Mouse (Mus musculus) neural tube, embryonic 14.5 days (tissue): ENCODE results near the gene 9230112D13Rik. TPM values are rescaled to one million over a fixed set of nuclear protein-coding genes. Genes with fewer than 3 reads are reported as not detected.

Source experiments
- ATAC-seq: fragments of 200-750 bp; cut with Nextera tagmentation; 2 replicates; pipeline ENCODE4 v1.8.0; 2017; ENCODE audit warnings: low read depth, mild to moderate bottlenecking, moderate TSS enrichment, moderate library complexity
- H3K27ac ChIP-seq: fragments of 300-500 bp; sonication (generic); 2 replicates; pipeline ENCODE4 v1.5.1; 2014; ENCODE audit warnings: low read depth, mild to moderate bottlenecking, control low read depth, low read length, moderate library complexity, mixed read lengths
- H3K27me3 ChIP-seq: fragments of 300-500 bp; sonication (generic); 2 replicates; pipeline ENCODE4 v1.6.1; 2014; ENCODE audit warnings: low read length; ENCODE audit not compliant: control insufficient read depth, insufficient read depth
- H3K36me3 ChIP-seq: fragments of 300-500 bp; sonication (generic); 2 replicates; pipeline ENCODE4 v1.6.1; 2014; ENCODE audit warnings: low read length, mixed read lengths; ENCODE audit not compliant: control insufficient read depth, insufficient read depth
- H3K4me1 ChIP-seq: fragments of 300-500 bp; sonication (generic); 2 replicates; pipeline ENCODE4 v1.6.1; 2014; ENCODE audit warnings: low read length; ENCODE audit not compliant: control insufficient read depth, insufficient read depth
- H3K4me2 ChIP-seq: fragments of 300-500 bp; sonication (generic); 2 replicates; pipeline ENCODE4 v1.6.1; 2014; ENCODE audit warnings: mild to moderate bottlenecking, low read depth, low read length, control low read depth
- H3K4me3 ChIP-seq: fragments of 300-500 bp; sonication (generic); 2 replicates; pipeline ENCODE4 v1.5.1; 2014; ENCODE audit warnings: low read depth, low read length, control low read depth, mixed read lengths
- H3K9ac ChIP-seq: fragments of 300-500 bp; sonication (generic); replicated peaks from 2 replicates; pipeline ENCODE4 v1.6.1; 2014; ENCODE audit warnings: low read depth, mild to moderate bottlenecking, control low read depth, low read length, mixed read lengths
- H3K9me3 ChIP-seq: fragments of 300-500 bp; sonication (generic); 2 replicates; pipeline ENCODE4 v1.6.1; 2016; ENCODE audit warnings: low read length; ENCODE audit not compliant: control insufficient read depth
- WGBS: fragments of 180-500 bp; shearing (Covaris S2); extraction: QIAGEN DNeasy Blood & Tissue Kit; methylation state at CpG from one replicate; pipeline ENCODE4 v1.1.7; 2014; 5-methylcytosine and 5-hydroxymethylcytosine counted together
- polyA plus RNA-seq: library from polyadenylated mRNA; unstranded; fragments of >200 nt; fragmentation: Nextera tagmentation; extraction: Ambion mirVana; gene quantifications from 2 replicates; pipeline ENCODE4 v1.2.1, GENCODE M21; 2014

9230112D13Rik gene
- polyA plus RNA-seq, 1 experiment from 2014 or later, result not detected

GRCm38 (mm10) chr14:34499664-34500063 is 22.9 kb downstream of the 9230112D13Rik start:
- no peaks in the 10 kb centered on the region for H3K36me3 ChIP-seq
- H3K27ac ChIP-seq, result no peak overlapping the region
- H3K27me3 ChIP-seq, result no peaks in the 10 kb centered on the region
- WGBS, result 70% methylated on average over 4 of the region's 4 CpGs
- H3K4me3 ChIP-seq, result peak overlapping the region; percentile 4; the same call in 1 of the 2 replicates
- no peaks in the 10 kb centered on the region for H3K9me3 ChIP-seq
- no peak overlapping the region for H3K9ac ChIP-seq
- no peak for ATAC-seq
- H3K4me2 ChIP-seq, result peak overlapping the region; percentile 59; the same call in 1 of the 2 replicates
- peaks cover 23% of the 10 kb centered on the region; the same call in 1 of the 2 replicates for H3K4me1 ChIP-seq

GRCm38 (mm10) chr14:34497346-34497745 is 25.3 kb downstream of the 9230112D13Rik start:
- H3K36me3 ChIP-seq, result no peaks in the 10 kb centered on the region
- no peak for ATAC-seq
- H3K4me1 ChIP-seq, result peaks cover 19% of the 10 kb centered on the region; the same call in 1 of the 2 replicates
- no peaks in the 10 kb centered on the region for H3K9me3 ChIP-seq
- no peak overlapping the region for H3K27ac ChIP-seq
- no peak overlapping the region for H3K4me2 ChIP-seq
- WGBS, result 87% methylated on average over 3 of the region's 3 CpGs
- no peak overlapping the region for H3K9ac ChIP-seq
- H3K27me3 ChIP-seq, result no peaks in the 10 kb centered on the region
- no peak overlapping the region for H3K4me3 ChIP-seq

- ATAC-seq, result no peak
- Histone ChIP-seq H3K9me3 (no peaks in the 10 kb centered on the region), H3K4me2 (no peak overlapping the region), H3K9ac (no peak overlapping the region), H3K4me3 (no peak overlapping the region), H3K27me3 (no peaks in the 10 kb centered on the region), H3K36me3 (no peaks in the 10 kb centered on the region), H3K27ac (no peak overlapping the region), H3K4me1 (no peaks in the 10 kb centered on the region)
- whole genome bisulfite sequencing, result 93% methylated on average over 3 of the region's 3 CpGs
Observed at GRCm38 (mm10) chr14:34493682-34494081, 28.9 kb downstream of the 9230112D13Rik start.

GRCm38 (mm10) chr14:34492688-34493087 is 29.9 kb downstream of the 9230112D13Rik start:
- ATAC-seq, result no peak
- Histone ChIP-seq H3K4me2 (no peak overlapping the region), H3K9me3 (no peaks in the 10 kb centered on the region), H3K36me3 (no peaks in the 10 kb centered on the region), H3K9ac (no peak overlapping the region), H3K4me1 (no peaks in the 10 kb centered on the region), H3K27ac (no peak overlapping the region), H3K27me3 (no peaks in the 10 kb centered on the region), H3K4me3 (no peak overlapping the region)
- WGBS, result 90% methylated on average over 2 of the region's 2 CpGs

GRCm38 (mm10) chr14:34490965-34491364 is 31.6 kb downstream of the 9230112D13Rik start:
- no peaks in the 10 kb centered on the region for H3K36me3 ChIP-seq
- no peak overlapping the region for H3K4me3 ChIP-seq
- no peak overlapping the region for H3K27ac ChIP-seq
- no peaks in the 10 kb centered on the region for H3K4me1 ChIP-seq
- 87% methylated on average over 1 of the region's 1 CpGs for WGBS
- H3K9ac ChIP-seq, result no peak overlapping the region
- H3K9me3 ChIP-seq, result no peaks in the 10 kb centered on the region
- no peak overlapping the region for H3K4me2 ChIP-seq
- no peaks in the 10 kb centered on the region for H3K27me3 ChIP-seq
- ATAC-seq, result no peak

GRCm38 (mm10) chr14:34489928-34490327 is 32.7 kb downstream of the 9230112D13Rik start:
- no peak for ATAC-seq
- Histone ChIP-seq H3K36me3 (no peaks in the 10 kb centered on the region), H3K4me2 (no peak overlapping the region), H3K27ac (no peak overlapping the region), H3K27me3 (no peaks in the 10 kb centered on the region), H3K4me3 (no peak overlapping the region), H3K9ac (no peak overlapping the region), H3K9me3 (no peaks in the 10 kb centered on the region), H3K4me1 (no peaks in the 10 kb centered on the region)
- WGBS, result 77% methylated on average over 2 of the region's 2 CpGs

- Histone ChIP-seq H3K27ac (no peak overlapping the region), H3K36me3 (no peaks in the 10 kb centered on the region), H3K4me2 (no peak overlapping the region), H3K9ac (no peak overlapping the region), H3K4me1 (peaks cover 9% of the 10 kb centered on the region), H3K9me3 (no peaks in the 10 kb centered on the region), H3K27me3 (no peaks in the 10 kb centered on the region), H3K4me3 (no peak overlapping the region)
- 73% methylated on average over 8 of the region's 8 CpGs for WGBS
- no peak for ATAC-seq
Observed at GRCm38 (mm10) chr14:34486169-34486568, 36.4 kb downstream of the 9230112D13Rik start.

GRCm38 (mm10) chr14:34483469-34484341 is 38.9 kb downstream of the 9230112D13Rik start:
- peak; percentile 65; the same call in 1 of the 2 replicates for ATAC-seq

GRCm38 (mm10) chr14:34471591-34471990 is 51.0 kb downstream of the 9230112D13Rik start:
- Histone ChIP-seq H3K4me2 (no peak overlapping the region), H3K36me3 (no peaks in the 10 kb centered on the region), H3K4me1 (no peaks in the 10 kb centered on the region), H3K9ac (no peak overlapping the region), H3K9me3 (no peaks in the 10 kb centered on the region), H3K27me3 (no peaks in the 10 kb centered on the region), H3K4me3 (no peak overlapping the region), H3K27ac (no peak overlapping the region)
- ATAC-seq, result no peak

More at GRCm38 (mm10) chr14:34483469-34484341, 38.9 kb downstream of the 9230112D13Rik start:
- H3K4me2 ChIP-seq, result no peak overlapping the region
- H3K4me3 ChIP-seq, result no peak overlapping the region
- no peak overlapping the region for H3K9ac ChIP-seq
- no peaks in the 10 kb centered on the region for H3K27me3 ChIP-seq
- peaks cover 9% of the 10 kb centered on the region for H3K4me1 ChIP-seq
- 59% methylated on average over 6 of the region's 6 CpGs for WGBS
- no peaks in the 10 kb centered on the region for H3K36me3 ChIP-seq
- 0 out of 2 replicates have a peak overlapping the region, but pooled peaks have one; percentile 10 for H3K27ac ChIP-seq
- no peaks in the 10 kb centered on the region for H3K9me3 ChIP-seq
